Mouse (Mus musculus): ENCODE data around the gene B2m. TPM values are rescaled to one million over a fixed set of nuclear protein-coding genes. Genes with fewer than 3 reads are reported as not detected.
"Not testable (repeated sequence)": the region's sequence is repeated elsewhere in the genome, so short reads cannot be mapped to it uniquely, and the experiment has no call there.

The B2m gene
- total RNA-seq (2021): 400 and 401 TPM in 2 replicates
- long read RNA-seq, experiment 1, transcript B2m-201 (4 exons, 860 nt): major isoform, 141 of 146 reads
- long read RNA-seq, experiment 1, partial matches to known transcripts: 4 of 146 reads
- long read RNA-seq, experiment 1, other reads (novel, unspliced or antisense): 1 of 146 reads
- long read RNA-seq, experiment 2, transcript B2m-201 (4 exons, 860 nt): major isoform, 169 of 178 reads
- long read RNA-seq, experiment 2, partial matches to known transcripts: 5 of 178 reads
- long read RNA-seq, experiment 2, other reads (novel, unspliced or antisense): 4 of 178 reads

- DNase-seq: peak; percentile 97
Observed at GRCm38 (mm10) chr2:122147508-122148241, at the start of gene B2m. B2m (plus strand) TSS chr2:122147686.

GRCm38 (mm10) chr2:122097686-122098085 is 49.8 kb upstream of the B2m start:
- DNase-seq: not testable (repeated sequence)

- peak; percentile 66 for DNase-seq
Observed at GRCm38 (mm10) chr2:122102070-122102469, 45.4 kb upstream of the B2m start.

- DNase-seq: no peak
Observed at GRCm38 (mm10) chr2:122108101-122108500, 39.4 kb upstream of the B2m start.

- no peak for DNase-seq
Observed at GRCm38 (mm10) chr2:122109714-122110113, 37.8 kb upstream of the B2m start.

GRCm38 (mm10) chr2:122116888-122117287 is 30.6 kb upstream of the B2m start:
- no peak for DNase-seq

- DNase-seq: peak; percentile 99
Observed at GRCm38 (mm10) chr2:122117961-122118958, 29.2 kb upstream of the B2m start, which contains the start of gene Spg11. Spg11 (minus strand) TSS chr2:122118386.

- DNase-seq: no peak
Observed at GRCm38 (mm10) chr2:122125680-122126572, 21.6 kb upstream of the B2m start.

GRCm38 (mm10) chr2:122126765-122127347 is 20.6 kb upstream of the B2m start:
- no peak for DNase-seq

- DNase-seq: no peak
Observed at GRCm38 (mm10) chr2:122127635-122128034, 19.9 kb upstream of the B2m start.

- DNase-seq: no peak
Observed at GRCm38 (mm10) chr2:122132078-122132477, 15.4 kb upstream of the B2m start.

GRCm38 (mm10) chr2:122132618-122133017 is 14.9 kb upstream of the B2m start:
- DNase-seq: no peak

- DNase-seq: no peak
Observed at GRCm38 (mm10) chr2:122137839-122138465, 9.5 kb upstream of the B2m start.

GRCm38 (mm10) chr2:122140815-122141214 is 6.7 kb upstream of the B2m start:
- DNase-seq: no peak

GRCm38 (mm10) chr2:122141332-122141967 is 6.0 kb upstream of the B2m start:
- DNase-seq: no peak

GRCm38 (mm10) chr2:122143111-122143510 is 4.4 kb upstream of the B2m start:
- DNase-seq: no peak

GRCm38 (mm10) chr2:122145756-122146155 is 1.7 kb upstream of the B2m start:
- no peak for DNase-seq

GRCm38 (mm10) chr2:122146687-122147086 is 799 bp upstream of the B2m start:
- DNase-seq: no peak

- peak; percentile 79 for DNase-seq
Observed at GRCm38 (mm10) chr2:122148242-122148917, 894 bp downstream of the B2m start.

Data from adrenal gland, postnatal 14 days (tissue).